Mouse (Mus musculus) lung, postnatal 14 days (tissue): ENCODE measurements around the gene 4930595M18Rik.

ENCODE experiments used
- DNase-seq: peaks from one replicate; pipeline ENCODE4 v3.0.0; 2021

Gene 4930595M18Rik

DNA sequence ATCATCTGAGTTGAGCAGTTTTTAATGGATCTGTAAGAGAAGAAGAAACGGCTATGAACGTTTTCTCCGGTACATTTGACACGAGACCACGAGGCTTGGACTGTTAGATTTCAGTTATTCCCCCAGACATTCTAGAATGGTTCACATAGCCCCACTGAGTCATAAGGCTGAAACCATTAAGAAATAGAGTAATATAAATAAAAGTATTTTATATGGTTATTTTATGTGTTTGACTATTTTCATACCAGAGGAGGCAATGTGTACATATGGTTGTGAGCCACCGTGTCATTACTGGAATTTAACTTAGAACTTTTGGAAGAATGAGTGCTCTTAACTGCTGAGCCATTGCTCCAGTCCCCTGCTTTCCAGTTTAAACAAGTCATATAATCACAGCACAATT lies at the start of gene 4930595M18Rik:
Gene 4930595M18Rik, minus strand, starts transcription at position 101 of the 400 bp plus-strand sequence.
- no peak for DNase-seq

GRCm38 (mm10) chrX:81472500-81472899 lies 14.6 kb upstream of the 4930595M18Rik start:
- DNase-seq: no peak
